Mouse (Mus musculus) heart, embryonic 15.5 days (tissue): Measurements from ENCODE around the gene Nap1l1. TPM values are rescaled to one million over a fixed set of nuclear protein-coding genes. Genes with fewer than 3 reads are reported as not detected.
A peak's percentile ranks its signal among the peaks of the same experiment; 100 is the strongest.

Source experiments
- ATAC-seq: fragments of 200-750 bp; cut with Nextera tagmentation; replicated peaks from 2 replicates; pipeline ENCODE4 v1.8.0; 2017; ENCODE audit warnings: low read depth, moderate TSS enrichment; ENCODE audit not compliant: insufficient number of reproducible peaks, insufficient read depth, low FRiP score
- H3K27ac ChIP-seq: fragments of 300-500 bp; sonication (generic); 2 replicates; pipeline ENCODE4 v1.5.1; 2015; ENCODE audit warnings: mild to moderate bottlenecking, inconsistent platforms
- H3K27me3 ChIP-seq: fragments of 300-500 bp; sonication (generic); 2 replicates; pipeline ENCODE4 v1.6.1; 2015; ENCODE audit warnings: inconsistent platforms
- H3K36me3 ChIP-seq: fragments of 300-500 bp; sonication (generic); 2 replicates; pipeline ENCODE4 v1.6.1; 2015; ENCODE audit warnings: mild to moderate bottlenecking, inconsistent platforms
- H3K4me1 ChIP-seq: fragments of 300-500 bp; sonication (generic); replicated peaks from 2 replicates; pipeline ENCODE4 v1.6.1; 2015; ENCODE audit warnings: inconsistent platforms
- H3K4me2 ChIP-seq: fragments of 300-500 bp; sonication (generic); 2 replicates; pipeline ENCODE4 v1.6.1; 2015; ENCODE audit warnings: inconsistent platforms, mild to moderate bottlenecking, moderate library complexity
- H3K4me3 ChIP-seq: fragments of 300-500 bp; sonication (generic); 2 replicates; pipeline ENCODE4 v1.5.1; 2015; ENCODE audit warnings: mild to moderate bottlenecking, inconsistent platforms
- H3K9ac ChIP-seq: fragments of 300-500 bp; sonication (generic); 2 replicates; pipeline ENCODE4 v1.6.1; 2015; ENCODE audit warnings: mild to moderate bottlenecking, inconsistent platforms
- H3K9me3 ChIP-seq: fragments of 300-500 bp; sonication (generic); replicated peaks from 2 replicates; pipeline ENCODE4 v1.6.1; 2016; ENCODE audit warnings: inconsistent platforms
- WGBS: fragments of 180-500 bp; shearing (Covaris S2); methylation state at CpG from one replicate; pipeline ENCODE4 v1.1.7; 2015; ENCODE audit warnings: mixed read lengths; 5-methylcytosine and 5-hydroxymethylcytosine counted together
- polyA plus RNA-seq: library from polyadenylated mRNA; unstranded; fragments of >200 nt; fragmentation: Nextera tagmentation; extraction: Ambion mirVana; gene quantifications from 2 replicates; pipeline ENCODE4 v1.2.1, GENCODE M21; 2015

The Nap1l1 gene
- polyA plus RNA-seq, 1 experiment from 2014 or later: 110 TPM

DNA sequence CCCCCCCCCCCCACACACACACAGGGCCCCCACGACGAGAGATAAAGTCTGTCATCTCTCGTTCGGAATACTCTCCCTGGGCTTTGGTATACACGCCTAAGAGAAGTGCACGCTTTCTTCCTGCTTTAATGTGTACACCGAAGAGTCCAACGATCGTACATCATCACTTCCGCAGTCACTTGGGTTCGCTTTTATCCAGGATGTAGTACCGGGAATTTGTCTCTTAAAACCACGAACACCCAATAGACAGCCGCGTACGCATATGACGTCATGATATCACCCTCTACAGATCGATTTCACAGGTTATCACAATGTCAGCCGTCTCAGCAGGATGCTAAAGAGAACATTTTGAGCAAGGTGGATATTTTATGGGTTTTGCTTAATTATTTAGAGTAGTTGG lies 64.4 kb downstream of the Nap1l1 start:
- no peaks in the 10 kb centered on the region for H3K36me3 ChIP-seq
- H3K9me3 ChIP-seq: no peaks in the 10 kb centered on the region
- H3K9ac ChIP-seq: no peak overlapping the region
- peak overlapping the region; percentile 24 for H3K4me3 ChIP-seq
- H3K27ac ChIP-seq: no peak overlapping the region
- no peak for ATAC-seq
- WGBS: 59% methylated on average over 19 of the region's 19 CpGs
- no peaks in the 10 kb centered on the region for H3K27me3 ChIP-seq
- peak overlapping the region; percentile 53 for H3K4me2 ChIP-seq
- H3K4me1 ChIP-seq: peaks cover 13% of the 10 kb centered on the region

DNA sequence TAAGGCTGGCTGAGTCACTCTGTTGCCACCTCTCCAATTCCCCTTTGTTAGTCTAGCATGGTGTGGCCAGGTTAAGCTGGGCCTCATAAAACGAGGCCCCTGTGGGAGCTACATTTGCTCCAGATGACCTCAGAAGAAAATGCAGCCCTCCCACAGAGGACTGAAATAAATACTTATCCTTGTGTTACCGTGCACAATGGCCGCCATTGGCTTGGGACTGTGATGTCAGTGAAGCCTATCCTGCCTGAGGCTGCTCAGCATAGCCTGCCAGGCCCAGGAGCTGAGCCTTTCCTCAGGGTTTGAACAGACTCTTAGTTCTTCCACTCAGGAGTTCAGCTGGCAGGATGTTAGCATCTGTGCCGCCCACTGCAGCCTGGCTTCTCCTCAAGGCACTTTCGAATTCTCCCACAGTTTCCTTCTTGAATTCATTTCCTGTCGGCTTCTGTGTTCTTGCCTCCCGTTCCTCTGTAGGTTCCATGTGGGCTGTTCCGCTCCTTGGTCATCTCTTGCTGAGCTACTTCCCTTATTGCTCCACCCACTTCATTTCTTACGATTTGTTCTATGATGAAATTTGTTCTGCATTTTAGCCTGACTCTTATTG lies 66.8 kb downstream of the Nap1l1 start:
- no peaks in the 10 kb centered on the region for H3K9me3 ChIP-seq
- ATAC-seq: no peak
- no peak overlapping the region for H3K9ac ChIP-seq
- H3K4me3 ChIP-seq: no peak overlapping the region
- 34% methylated on average over 9 of the region's 9 CpGs for WGBS
- H3K27me3 ChIP-seq: no peaks in the 10 kb centered on the region
- H3K4me1 ChIP-seq: peaks cover 27% of the 10 kb centered on the region
- peak overlapping the region; percentile 17; the same call in 1 of the 2 replicates for H3K27ac ChIP-seq
- H3K36me3 ChIP-seq: no peaks in the 10 kb centered on the region
- peak overlapping the region; percentile 18; the same call in 1 of the 2 replicates for H3K4me2 ChIP-seq

DNA sequence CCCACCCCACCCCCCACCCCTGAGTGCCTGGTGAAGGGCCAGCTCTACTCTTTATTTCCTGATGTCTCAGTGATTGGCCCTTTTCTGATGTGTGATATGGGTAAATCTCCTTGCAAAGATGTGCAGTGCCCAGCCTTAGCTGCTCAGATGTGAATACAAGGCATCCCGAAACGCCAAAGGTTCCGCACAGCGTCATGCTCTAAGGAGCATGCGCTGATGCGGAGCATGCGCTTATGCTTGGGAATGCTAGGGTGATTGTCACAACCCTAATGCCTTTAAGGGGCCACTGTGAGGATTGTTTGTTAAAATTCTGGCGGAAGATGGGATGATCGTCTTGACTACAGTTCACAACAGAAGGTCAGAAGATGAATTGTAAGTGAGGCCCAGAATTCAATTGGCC lies 67.7 kb downstream of the Nap1l1 start:
- H3K4me1 ChIP-seq: peaks cover 27% of the 10 kb centered on the region
- no peaks in the 10 kb centered on the region for H3K36me3 ChIP-seq
- H3K9me3 ChIP-seq: no peaks in the 10 kb centered on the region
- H3K9ac ChIP-seq: no peak overlapping the region
- 89% methylated on average over 9 of the region's 9 CpGs for WGBS
- H3K4me3 ChIP-seq: no peak overlapping the region
- no peak overlapping the region for H3K27ac ChIP-seq
- no peak for ATAC-seq
- H3K27me3 ChIP-seq: no peaks in the 10 kb centered on the region
- H3K4me2 ChIP-seq: no peak overlapping the region

DNA sequence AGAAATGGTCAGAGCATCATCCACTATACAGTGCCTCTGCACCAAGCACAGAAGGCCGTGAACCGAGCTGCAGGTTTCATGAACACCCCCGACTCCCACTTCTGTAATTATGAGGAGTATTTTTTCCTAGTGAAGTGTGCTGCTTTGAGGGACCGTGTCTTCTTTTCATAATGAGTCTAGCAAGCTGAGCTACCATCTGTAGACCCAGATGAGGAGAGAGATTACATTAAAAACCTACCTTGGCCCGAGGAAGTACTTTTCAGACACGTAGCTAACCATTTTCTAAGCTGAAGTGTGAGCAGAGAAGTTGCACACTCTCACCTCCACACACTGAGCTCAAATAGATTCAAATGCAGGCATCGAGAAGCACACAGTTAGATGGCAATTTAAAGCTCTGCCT lies 70.1 kb downstream of the Nap1l1 start:
- Histone ChIP-seq H3K9me3 (no peaks in the 10 kb centered on the region), H3K27me3 (no peaks in the 10 kb centered on the region), H3K36me3 (no peaks in the 10 kb centered on the region), H3K27ac (no peak overlapping the region), H3K4me1 (peaks cover 31% of the 10 kb centered on the region), H3K4me3 (no peak overlapping the region), H3K4me2 (no peak overlapping the region), H3K9ac (no peak overlapping the region)
- 81% methylated on average over 7 of the region's 7 CpGs for WGBS
- ATAC-seq: no peak

DNA sequence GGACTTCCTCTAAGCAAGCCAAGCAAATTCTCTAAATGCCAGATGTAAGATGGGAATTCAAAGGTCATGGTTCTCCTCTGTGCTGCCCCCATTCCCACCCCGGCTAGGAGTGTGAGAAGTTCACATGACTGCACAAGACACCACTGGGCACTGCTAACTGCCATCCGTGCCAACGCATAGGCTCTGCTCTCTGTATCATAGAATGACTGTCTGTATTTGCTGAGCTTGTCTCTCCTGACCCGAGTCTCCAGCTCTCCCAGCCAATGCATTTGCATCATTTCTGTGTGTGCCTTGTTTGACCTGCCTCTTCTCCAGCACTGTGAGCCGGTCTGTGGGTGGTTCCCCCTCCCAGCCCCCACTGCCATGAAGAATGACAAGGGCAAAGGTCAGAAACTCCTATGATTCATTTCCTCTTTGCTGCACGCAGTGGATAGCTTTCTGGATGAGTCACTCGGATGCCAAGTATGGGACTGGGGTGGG lies 70.8 kb downstream of the Nap1l1 start:
- Histone ChIP-seq H3K4me2 (no peak overlapping the region), H3K4me3 (no peak overlapping the region), H3K9ac (no peak overlapping the region), H3K36me3 (no peaks in the 10 kb centered on the region), H3K9me3 (no peaks in the 10 kb centered on the region), H3K27ac (no peak overlapping the region), H3K27me3 (no peaks in the 10 kb centered on the region), H3K4me1 (peaks cover 33% of the 10 kb centered on the region)
- ATAC-seq: peak; percentile 74
- WGBS: 23% methylated on average over 7 of the region's 7 CpGs

- ATAC-seq: no peak
- peaks cover 28% of the 10 kb centered on the region for H3K4me1 ChIP-seq
- no peak overlapping the region for H3K27ac ChIP-seq
- no peaks in the 10 kb centered on the region for H3K36me3 ChIP-seq
- no peaks in the 10 kb centered on the region for H3K27me3 ChIP-seq
- H3K4me2 ChIP-seq: no peak overlapping the region
- 77% methylated on average over 4 of the region's 4 CpGs for WGBS
- no peak overlapping the region for H3K4me3 ChIP-seq
- no peak overlapping the region for H3K9ac ChIP-seq
- no peaks in the 10 kb centered on the region for H3K9me3 ChIP-seq
These were observed 71.3 kb downstream of the Nap1l1 start for GRCm38 (mm10) chr10:111544311-111544710.

- Histone ChIP-seq H3K27ac (no peak overlapping the region), H3K36me3 (no peaks in the 10 kb centered on the region), H3K4me1 (peaks cover 23% of the 10 kb centered on the region), H3K9me3 (no peaks in the 10 kb centered on the region), H3K4me3 (no peak overlapping the region), H3K27me3 (no peaks in the 10 kb centered on the region), H3K4me2 (no peak overlapping the region), H3K9ac (no peak overlapping the region)
- 74% methylated on average over 4 of the region's 4 CpGs for WGBS
- ATAC-seq: no peak
These were observed 72.6 kb downstream of the Nap1l1 start for GRCm38 (mm10) chr10:111545648-111546047.

Other genes with a start within 250 kb of the Nap1l1 start
- 3.4 and 3.6 TPM in 2 replicates for gene Bbs10, start 174.5 kb upstream of the Nap1l1 start, polyA plus RNA-seq
- gene Phlda1, start 33.1 kb downstream of the Nap1l1 start, polyA plus RNA-seq: 28.7 and 29.5 TPM in 2 replicates